Mouse (Mus musculus) lung, postnatal 0 days (tissue): ENCODE measurements at regions not wholly inside any gene's neighbourhood (a gene's known extent, or its start where the extent isn't known, plus 50 kb on each side); places are given as distances from the start of the nearest gene placed in this dataset.
A peak's percentile ranks its signal among the peaks of the same experiment; 100 is the strongest.

Source experiments
- ATAC-seq: fragments of 200-750 bp; cut with Nextera tagmentation; 2 replicates; pipeline ENCODE4 v1.8.0; 2017; ENCODE audit warnings: moderate library complexity
- DNase-seq: peaks from one replicate; pipeline ENCODE4 v3.0.0-alpha.2; 2016; ENCODE audit warnings: low spot score
- H3K27ac ChIP-seq: fragments of 300-500 bp; sonication (generic); 2 replicates; pipeline ENCODE4 v1.5.1; 2014; ENCODE audit warnings: antibody characterized with exemption, mild to moderate bottlenecking, low read length, mixed read lengths
- H3K27me3 ChIP-seq: fragments of 300-500 bp; sonication (generic); replicated peaks from 2 replicates; pipeline ENCODE4 v1.6.1; 2014; ENCODE audit warnings: low read length, mixed read lengths; ENCODE audit not compliant: insufficient read depth
- H3K36me3 ChIP-seq: fragments of 300-500 bp; sonication (generic); 2 replicates; pipeline ENCODE4 v1.6.1; 2014; ENCODE audit warnings: low read length, mixed read lengths; ENCODE audit not compliant: insufficient read depth
- H3K4me1 ChIP-seq: fragments of 300-500 bp; sonication (generic); 2 replicates; pipeline ENCODE4 v1.6.1; 2014; ENCODE audit warnings: antibody characterized with exemption, low read depth, low read length, mixed read lengths; ENCODE audit not compliant: insufficient read depth
- H3K4me2 ChIP-seq: fragments of 300-500 bp; sonication (generic); replicated peaks from 2 replicates; pipeline ENCODE4 v1.6.1; 2014; ENCODE audit warnings: low read depth, mild to moderate bottlenecking, low read length, moderate library complexity, mixed read lengths
- H3K4me3 ChIP-seq: fragments of 300-500 bp; sonication (generic); 2 replicates; pipeline ENCODE4 v1.5.1; 2014; ENCODE audit warnings: low read depth, low read length
- H3K9ac ChIP-seq: fragments of 300-500 bp; sonication (generic); replicated peaks from 2 replicates; pipeline ENCODE4 v1.6.1; 2014; ENCODE audit warnings: low read depth, mild to moderate bottlenecking
- H3K9me3 ChIP-seq: fragments of 300-500 bp; sonication (generic); 2 replicates; pipeline ENCODE4 v1.6.1; 2016; ENCODE audit warnings: low read length, mixed read lengths
- CTCF ChIP-seq: IDR thresholded peaks from 2 replicates; pipeline ENCODE4 v1.5.1; 2016; ENCODE audit warnings: antibody characterized with exemption, mild to moderate bottlenecking
- EP300 ChIP-seq: IDR thresholded peaks from 2 replicates; pipeline ENCODE4 v1.6.1; 2016; ENCODE audit warnings: antibody characterized with exemption, mild to moderate bottlenecking, control low read depth
- WGBS: fragments of 180-500 bp; shearing (Covaris S2); extraction: QIAGEN DNeasy Blood & Tissue Kit; methylation state at CpG from one replicate; pipeline ENCODE4 v1.1.7; 2014; 5-methylcytosine and 5-hydroxymethylcytosine counted together

DNA sequence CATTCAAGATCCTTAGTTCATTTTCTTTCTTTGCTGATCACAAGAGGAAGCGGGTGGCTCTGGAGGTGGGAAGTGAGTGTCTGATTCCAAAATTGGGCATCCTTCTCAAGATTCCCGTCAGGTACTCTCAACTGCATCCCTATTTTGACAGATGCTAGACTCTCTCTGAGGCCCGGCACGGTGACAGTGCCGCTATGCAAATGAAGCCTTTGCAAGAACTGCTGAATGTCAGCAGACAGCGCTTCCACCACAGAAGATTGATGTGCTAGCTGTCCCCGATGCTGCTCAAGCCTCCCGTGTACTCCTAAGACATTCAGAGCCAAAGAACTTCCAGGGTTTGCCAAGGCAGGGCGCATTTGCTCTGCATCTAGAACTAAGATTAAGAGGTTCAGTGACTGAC, 50.9 kb upstream of the Cpne4 start:
- no peak overlapping the region for H3K9ac ChIP-seq
- H3K27ac ChIP-seq = no peak overlapping the region
- H3K4me1 ChIP-seq = no peaks in the 10 kb centered on the region
- ATAC-seq (no peak), DNase-seq (no peak)
- no peaks in the 10 kb centered on the region for H3K36me3 ChIP-seq
- no peak overlapping the region for H3K4me3 ChIP-seq
- no peaks in the 10 kb centered on the region for H3K9me3 ChIP-seq
- H3K4me2 ChIP-seq = no peak overlapping the region
- H3K27me3 ChIP-seq = no peaks in the 10 kb centered on the region
- TF ChIP-seq CTCF = no peak
- no peak for TF ChIP-seq EP300
- 57% methylated on average over 9 of the region's 9 CpGs for WGBS

DNA sequence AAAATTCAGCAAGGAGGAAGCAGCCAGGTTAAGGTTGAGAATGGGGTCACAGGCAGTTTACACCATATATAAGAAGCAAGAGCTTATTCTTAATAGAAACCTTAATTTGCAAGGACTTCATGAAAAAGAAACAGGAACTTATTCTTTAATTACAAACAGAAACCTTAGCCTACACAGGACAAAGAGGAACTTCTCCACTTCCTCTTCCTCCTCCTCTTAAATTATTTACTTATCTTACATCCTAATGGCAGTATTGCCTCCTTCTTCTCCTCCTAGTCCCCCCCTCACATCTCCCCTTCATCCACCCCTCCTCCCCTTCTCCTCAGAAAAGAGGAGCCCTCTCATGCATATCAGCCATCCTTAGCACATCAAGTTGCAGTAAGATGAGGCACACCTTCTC, 56.4 kb upstream of the Cpne4 start:
- no peak for ATAC-seq
- TF ChIP-seq CTCF (no peak), EP300 (no peak)

DNA sequence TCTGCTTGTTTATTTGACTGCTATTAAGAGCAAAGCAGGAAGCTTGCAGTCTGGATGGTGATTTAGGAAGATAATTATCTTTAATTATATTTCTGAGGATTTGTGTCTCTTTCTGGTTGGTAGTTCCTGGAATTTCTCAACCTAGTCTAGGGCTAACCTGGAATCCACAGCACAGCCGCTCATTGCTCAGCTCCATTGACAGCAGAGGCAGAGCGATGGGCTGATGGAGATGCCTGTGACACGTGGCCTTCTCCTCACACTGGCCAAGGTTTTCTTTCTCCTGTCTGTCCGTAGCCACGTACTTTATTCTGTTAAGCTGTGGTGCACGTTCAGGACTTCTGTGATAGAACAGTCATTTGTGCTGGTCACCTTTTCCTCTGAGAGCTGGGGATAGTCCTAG, 57.7 kb upstream of the Cpne4 start:
- Histone ChIP-seq H3K36me3 (no peaks in the 10 kb centered on the region), H3K9me3 (no peaks in the 10 kb centered on the region), H3K27ac (no peak overlapping the region), H3K27me3 (no peaks in the 10 kb centered on the region), H3K9ac (no peak overlapping the region), H3K4me2 (no peak overlapping the region), H3K4me3 (no peak overlapping the region), H3K4me1 (no peaks in the 10 kb centered on the region)
- ATAC-seq = no peak
- 48% methylated on average over 6 of the region's 6 CpGs for WGBS
- no peak for DNase-seq
- no peak for TF ChIP-seq EP300
- no peak for TF ChIP-seq CTCF

More for the DNA sequence above, 56.4 kb upstream of the Cpne4 start:
- Histone ChIP-seq H3K36me3 (no peaks in the 10 kb centered on the region), H3K4me1 (no peaks in the 10 kb centered on the region), H3K9ac (no peak overlapping the region), H3K27ac (no peak overlapping the region), H3K27me3 (no peaks in the 10 kb centered on the region), H3K4me2 (no peak overlapping the region), H3K4me3 (no peak overlapping the region), H3K9me3 (no peaks in the 10 kb centered on the region)
- peak; percentile 11 for DNase-seq

DNA sequence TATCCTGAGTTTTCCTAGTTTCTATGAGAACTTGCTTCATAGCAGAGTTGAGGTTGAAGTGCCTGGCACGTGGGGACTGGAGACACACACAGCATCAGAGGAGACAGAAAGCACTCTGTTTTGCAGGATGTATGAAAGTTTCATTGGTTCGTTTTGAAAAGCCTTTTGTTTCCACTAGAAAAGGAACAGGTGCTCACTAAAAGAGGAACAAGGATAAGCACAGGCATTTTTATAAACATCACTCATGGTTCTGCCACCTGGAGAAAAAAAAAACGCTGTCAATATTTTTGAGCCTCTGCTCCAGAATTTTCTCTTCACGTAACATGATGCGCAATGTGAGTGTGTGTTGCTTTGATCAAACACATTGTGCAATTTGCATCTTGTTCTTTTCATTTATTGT, 64.6 kb upstream of the Cpne4 start:
- Histone ChIP-seq H3K4me2 (no peak overlapping the region), H3K36me3 (no peaks in the 10 kb centered on the region), H3K4me1 (no peaks in the 10 kb centered on the region), H3K9me3 (no peaks in the 10 kb centered on the region), H3K9ac (no peak overlapping the region), H3K27me3 (no peaks in the 10 kb centered on the region), H3K4me3 (no peak overlapping the region), H3K27ac (no peak overlapping the region)
- no peak for ATAC-seq
- no peak for DNase-seq
- TF ChIP-seq CTCF (no peak), EP300 (no peak)
- 50% methylated on average over 5 of the region's 5 CpGs for WGBS

DNA sequence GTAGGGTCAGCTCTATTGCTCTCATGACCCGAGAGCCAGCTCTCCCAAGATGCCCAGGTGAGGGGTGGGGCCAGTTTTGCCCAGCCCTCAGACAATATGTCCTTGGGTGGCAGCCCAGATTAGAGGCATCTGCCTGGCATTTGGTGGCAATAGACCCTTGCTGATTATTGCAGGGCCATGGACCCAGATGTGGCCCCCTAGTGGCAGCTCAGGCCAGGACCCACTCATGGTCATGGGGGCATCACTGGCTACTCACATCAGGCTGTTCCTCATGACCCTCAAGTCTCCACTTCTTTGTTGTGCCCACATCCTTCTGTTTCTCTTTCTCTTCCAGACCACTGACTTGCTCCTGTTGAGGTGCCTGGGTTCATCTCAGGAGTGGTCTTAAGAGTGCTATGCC, 66.4 kb upstream of the Cpne4 start:
- Histone ChIP-seq H3K9me3 (no peaks in the 10 kb centered on the region), H3K9ac (no peak overlapping the region), H3K4me3 (no peak overlapping the region), H3K4me2 (no peak overlapping the region), H3K27me3 (no peaks in the 10 kb centered on the region), H3K36me3 (no peaks in the 10 kb centered on the region), H3K4me1 (no peaks in the 10 kb centered on the region), H3K27ac (no peak overlapping the region)
- 100% methylated on average over 1 of the region's 1 CpGs for WGBS
- ATAC-seq = no peak
- no peak for TF ChIP-seq EP300
- peak; percentile 52 for TF ChIP-seq CTCF
- no peak for DNase-seq

DNA sequence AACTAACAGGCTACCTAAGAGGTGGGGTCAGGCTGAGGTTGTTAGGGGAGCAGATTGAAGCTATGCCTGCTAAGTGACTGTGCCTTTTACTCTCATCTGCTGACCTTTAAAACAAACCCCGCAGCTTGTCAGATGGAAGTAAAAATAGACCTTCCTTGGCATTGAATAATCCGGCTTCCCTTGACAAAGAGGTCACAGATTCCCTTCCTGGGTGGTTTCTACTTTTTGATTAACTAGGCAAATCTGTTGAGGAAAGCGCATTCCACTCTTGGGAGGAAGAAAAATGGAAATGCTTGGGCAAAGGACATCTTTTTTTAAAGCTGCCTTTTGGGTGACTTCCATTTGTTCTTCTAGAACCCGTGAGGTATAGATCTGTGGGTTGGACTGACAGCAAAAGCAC, 72.3 kb upstream of the Cpne4 start:
- H3K4me2 ChIP-seq = no peak overlapping the region
- no peak overlapping the region for H3K27ac ChIP-seq
- H3K9me3 ChIP-seq = no peaks in the 10 kb centered on the region
- H3K36me3 ChIP-seq = no peaks in the 10 kb centered on the region
- TF ChIP-seq EP300 (no peak), CTCF (no peak)
- 57% methylated on average over 4 of the region's 4 CpGs for WGBS
- DNase-seq (no peak), ATAC-seq (no peak)
- no peak overlapping the region for H3K9ac ChIP-seq
- no peak overlapping the region for H3K4me3 ChIP-seq
- no peaks in the 10 kb centered on the region for H3K27me3 ChIP-seq
- no peaks in the 10 kb centered on the region for H3K4me1 ChIP-seq

DNA sequence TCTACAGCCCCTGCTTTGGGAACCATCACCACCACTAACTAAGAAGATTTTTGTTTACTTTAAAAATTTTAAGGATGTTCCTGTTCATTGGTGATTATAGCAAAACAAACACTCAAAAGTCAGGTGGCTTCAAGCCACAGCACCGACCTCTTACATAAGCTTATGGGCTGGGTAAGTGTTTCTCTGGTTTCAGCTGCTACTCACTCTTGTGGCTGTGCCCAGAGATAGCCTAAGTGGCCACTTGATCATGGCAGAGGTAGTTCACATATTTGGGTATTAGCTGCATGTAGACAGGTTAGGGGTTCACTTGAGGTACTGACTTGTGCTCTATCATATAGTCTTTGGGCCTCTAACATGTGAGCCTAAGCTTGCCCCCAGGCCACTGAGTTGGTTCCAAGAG, 79.8 kb upstream of the Cpne4 start:
- H3K27me3 ChIP-seq = no peaks in the 10 kb centered on the region
- TF ChIP-seq EP300 (peak; percentile 71), CTCF (no peak)
- 33% methylated on average over 1 of the region's 1 CpGs for WGBS
- H3K9me3 ChIP-seq = no peaks in the 10 kb centered on the region
- H3K4me3 ChIP-seq = no peak overlapping the region
- no peak overlapping the region for H3K9ac ChIP-seq
- no peak overlapping the region for H3K27ac ChIP-seq
- H3K4me1 ChIP-seq = no peaks in the 10 kb centered on the region
- no peak overlapping the region for H3K4me2 ChIP-seq
- DNase-seq (peak; percentile 70), ATAC-seq (peak; percentile 72)
- no peaks in the 10 kb centered on the region for H3K36me3 ChIP-seq
